Mouse (Mus musculus) kidney, adult 11 months (tissue): ENCODE data around the gene Fam241b.

Source experiments
- DNase-seq: peaks from one replicate; pipeline ENCODE4 v3.0.0; 2022

Fam241b gene

DNA sequence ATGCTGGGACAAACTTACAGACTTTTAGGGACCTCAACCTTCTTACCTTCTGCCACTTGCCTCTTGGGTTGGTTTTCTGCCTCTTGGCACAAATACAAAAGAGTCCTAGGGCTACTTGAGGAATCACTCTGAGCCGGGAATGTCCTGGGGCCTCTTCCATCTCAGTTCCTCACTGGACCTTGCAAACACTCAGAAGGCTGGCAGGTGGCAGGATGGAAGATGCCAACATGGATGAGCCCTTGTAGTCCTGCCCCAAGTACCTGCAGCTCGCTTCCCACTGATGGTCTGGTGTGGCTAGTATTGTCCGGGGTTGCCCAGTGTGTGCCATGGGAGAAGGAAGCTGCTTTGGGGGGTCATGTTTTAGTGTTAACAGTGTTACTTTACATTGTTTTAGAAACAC is 73.8 kb downstream of the Fam241b start:
- no peak for DNase-seq

GRCm38 (mm10) chr10:62069398-62069797 is 74.3 kb downstream of the Fam241b start:
- DNase-seq: no peak

DNA sequence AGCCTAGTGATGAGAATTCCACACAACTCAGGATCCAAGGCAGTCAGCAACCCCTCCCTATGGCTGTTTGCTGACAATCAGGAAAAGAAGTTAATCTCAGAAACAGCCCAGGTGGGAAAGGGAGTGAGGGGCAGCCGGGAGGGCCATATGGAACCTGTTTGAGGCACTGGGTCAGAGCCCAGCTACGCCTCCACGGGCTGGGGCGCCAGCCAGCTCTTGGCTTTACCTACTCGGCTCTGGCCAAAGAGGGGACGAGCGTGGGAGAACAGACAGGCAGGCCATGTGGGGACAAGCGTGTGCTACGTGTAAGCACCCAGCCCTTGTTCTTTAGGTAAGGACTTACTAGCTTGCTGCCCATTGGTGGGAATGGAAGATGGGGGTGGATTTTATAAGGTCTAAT is 75.2 kb downstream of the Fam241b start:
- no peak for DNase-seq

- DNase-seq: peak; percentile 15
These were observed 77.5 kb downstream of the Fam241b start for GRCm38 (mm10) chr10:62066213-62066612.

- DNase-seq: no peak
These were observed 80.9 kb downstream of the Fam241b start for GRCm38 (mm10) chr10:62062786-62063185.

DNA sequence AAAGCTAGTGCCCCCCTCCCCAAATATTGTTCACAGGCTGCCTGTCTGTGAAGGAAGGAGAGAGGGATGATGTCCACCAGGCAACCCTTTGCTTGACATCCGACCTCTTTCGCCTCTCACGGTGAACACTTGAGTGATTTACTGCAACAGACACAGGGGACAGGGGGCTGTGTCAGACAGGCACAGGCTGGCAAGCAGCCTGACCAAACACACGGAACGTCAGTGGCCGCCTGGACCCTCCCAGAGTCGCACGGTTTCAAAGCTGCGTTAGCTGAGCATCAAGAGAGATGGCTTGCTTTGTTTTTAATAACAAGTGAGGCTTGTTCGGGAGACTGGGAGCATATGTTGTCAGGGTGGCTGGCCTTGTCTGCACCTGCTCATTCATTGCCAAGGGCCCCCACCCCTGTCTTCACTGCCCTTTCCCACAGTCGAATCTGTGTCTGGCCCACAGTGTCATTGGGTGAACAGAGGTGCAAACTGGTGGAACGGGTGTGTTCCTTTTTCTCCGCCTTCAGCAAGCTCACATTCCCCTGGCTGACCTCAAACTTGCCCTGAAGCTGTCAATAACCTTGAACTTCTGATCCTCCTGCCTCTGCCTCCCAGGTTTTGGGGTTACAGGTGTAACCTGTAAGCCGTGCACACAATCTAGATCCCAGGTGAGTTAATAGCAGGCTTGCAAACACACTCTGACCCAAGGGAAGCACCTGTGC is 82.6 kb downstream of the Fam241b start:
- DNase-seq: no peak

- DNase-seq: no peak
These were observed 83.4 kb downstream of the Fam241b start for GRCm38 (mm10) chr10:62060224-62060913.

GRCm38 (mm10) chr10:62058508-62059375 is 85.0 kb downstream of the Fam241b start:
- peak; percentile 37 for DNase-seq
